Mouse (Mus musculus) stomach, embryonic 15.5 days (tissue): Measurements from ENCODE around the gene Col13a1. TPM values are rescaled to one million over a fixed set of nuclear protein-coding genes. Genes with fewer than 3 reads are reported as not detected.

Source experiments
- ATAC-seq: fragments of 200-750 bp; cut with Nextera tagmentation; 2 replicates; pipeline ENCODE4 v1.8.0; 2017; ENCODE audit warnings: low read depth, moderate number of reproducible peaks, moderate TSS enrichment; ENCODE audit not compliant: insufficient read depth, low FRiP score
- H3K27ac ChIP-seq: fragments of 300-500 bp; sonication (generic); 2 replicates; pipeline ENCODE4 v1.5.1; 2015; ENCODE audit warnings: mild to moderate bottlenecking, inconsistent platforms
- H3K27me3 ChIP-seq: fragments of 300-500 bp; sonication (generic); replicated peaks from 2 replicates; pipeline ENCODE4 v1.6.1; 2015; ENCODE audit warnings: inconsistent platforms
- H3K36me3 ChIP-seq: fragments of 300-500 bp; sonication (generic); 2 replicates; pipeline ENCODE4 v1.6.1; 2015; ENCODE audit warnings: inconsistent platforms
- H3K4me1 ChIP-seq: fragments of 300-500 bp; sonication (generic); 2 replicates; pipeline ENCODE4 v1.6.1; 2015; ENCODE audit warnings: inconsistent platforms
- H3K4me2 ChIP-seq: fragments of 300-500 bp; sonication (generic); 2 replicates; pipeline ENCODE4 v1.6.1; 2015; ENCODE audit warnings: mild to moderate bottlenecking, inconsistent platforms
- H3K4me3 ChIP-seq: fragments of 300-500 bp; sonication (generic); replicated peaks from 2 replicates; pipeline ENCODE4 v1.5.1; 2015; ENCODE audit warnings: inconsistent platforms
- H3K9ac ChIP-seq: fragments of 300-500 bp; sonication (generic); 2 replicates; pipeline ENCODE4 v1.6.1; 2015; ENCODE audit warnings: inconsistent platforms
- H3K9me3 ChIP-seq: fragments of 300-500 bp; sonication (generic); 2 replicates; pipeline ENCODE4 v1.6.1; 2016; ENCODE audit warnings: inconsistent platforms
- WGBS: fragments of 180-500 bp; shearing (Covaris S2); methylation state at CpG from one replicate; pipeline ENCODE4 v1.1.7; 2015; 5-methylcytosine and 5-hydroxymethylcytosine counted together
- polyA plus RNA-seq: library from polyadenylated mRNA; unstranded; fragments of >200 nt; fragmentation: Nextera tagmentation; extraction: Ambion mirVana; gene quantifications from 2 replicates; pipeline ENCODE4 v1.2.1, GENCODE M21; 2015

The Col13a1 gene
- polyA plus RNA-seq, 1 experiment from 2014 or later, result 6.8 TPM

- 95% methylated on average over 10 of the region's 10 CpGs for WGBS
- Histone ChIP-seq H3K9me3 (no peaks in the 10 kb centered on the region), H3K9ac (no peak overlapping the region), H3K4me2 (no peak overlapping the region), H3K27ac (no peak overlapping the region), H3K4me3 (no peak overlapping the region), H3K27me3 (no peaks in the 10 kb centered on the region), H3K36me3 (no peaks in the 10 kb centered on the region), H3K4me1 (peaks cover 7% of the 10 kb centered on the region)
- ATAC-seq, result no peak
These were observed 88.6 kb downstream of the Col13a1 start for GRCm38 (mm10) chr10:61890294-61890693.

DNA sequence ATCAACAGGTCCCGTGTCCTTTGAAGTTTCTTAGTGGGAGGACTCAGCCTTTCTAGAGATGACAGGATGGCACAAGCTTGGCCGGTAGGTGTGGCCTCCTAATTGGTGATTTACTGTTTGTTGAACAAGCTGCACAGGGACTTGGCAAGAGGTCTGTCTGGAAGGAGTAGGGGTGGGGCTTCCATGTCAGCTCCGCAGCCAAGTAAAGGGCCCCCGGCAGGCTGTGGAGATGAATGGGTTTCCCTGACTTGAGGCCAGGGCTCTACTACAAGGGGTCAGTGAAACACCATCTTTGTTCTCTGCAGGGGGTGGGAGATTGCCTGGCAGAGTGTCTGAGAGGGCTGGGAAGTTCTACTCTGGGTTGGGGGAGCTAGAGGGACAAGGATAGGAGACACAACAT is 99.5 kb downstream of the Col13a1 start:
- no peaks in the 10 kb centered on the region for H3K36me3 ChIP-seq
- peak; percentile 61; the same call in 1 of the 2 replicates for ATAC-seq
- no peak overlapping the region for H3K4me3 ChIP-seq
- H3K27ac ChIP-seq, result 0 out of 2 replicates have a peak overlapping the region, but pooled peaks have one; percentile 26
- no peak overlapping the region for H3K9ac ChIP-seq
- WGBS, result 13% methylated on average over 4 of the region's 4 CpGs
- peaks cover 10% of the 10 kb centered on the region for H3K4me1 ChIP-seq
- no peaks in the 10 kb centered on the region for H3K9me3 ChIP-seq
- H3K4me2 ChIP-seq, result peak overlapping the region; percentile 16; the same call in 1 of the 2 replicates
- no peaks in the 10 kb centered on the region for H3K27me3 ChIP-seq

DNA sequence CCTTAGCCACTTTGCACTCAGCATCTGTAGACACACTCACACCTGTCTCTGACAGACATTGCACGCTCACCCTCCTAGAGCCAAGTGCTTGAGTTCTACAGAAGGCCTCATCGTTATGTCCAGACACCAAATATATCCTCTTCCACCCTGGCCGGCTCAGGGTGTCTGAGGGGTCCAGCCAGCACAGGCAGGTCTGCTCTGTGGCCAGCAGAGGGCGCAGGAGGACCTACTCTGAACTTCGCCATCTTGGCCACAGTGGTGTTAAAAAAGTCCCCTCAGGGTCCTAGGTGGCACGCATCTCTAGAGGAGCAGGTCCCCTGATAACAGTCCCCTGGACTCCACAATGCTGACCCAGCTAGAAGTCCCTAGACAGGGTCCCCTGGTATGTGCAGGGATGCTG is 101.1 kb downstream of the Col13a1 start:
- Histone ChIP-seq H3K36me3 (no peaks in the 10 kb centered on the region), H3K9ac (no peak overlapping the region), H3K4me2 (no peak overlapping the region), H3K27ac (no peak overlapping the region), H3K9me3 (no peaks in the 10 kb centered on the region), H3K27me3 (no peaks in the 10 kb centered on the region), H3K4me1 (peaks cover 13% of the 10 kb centered on the region), H3K4me3 (no peak overlapping the region)
- WGBS, result 11% methylated on average over 6 of the region's 6 CpGs
- no peak for ATAC-seq

DNA sequence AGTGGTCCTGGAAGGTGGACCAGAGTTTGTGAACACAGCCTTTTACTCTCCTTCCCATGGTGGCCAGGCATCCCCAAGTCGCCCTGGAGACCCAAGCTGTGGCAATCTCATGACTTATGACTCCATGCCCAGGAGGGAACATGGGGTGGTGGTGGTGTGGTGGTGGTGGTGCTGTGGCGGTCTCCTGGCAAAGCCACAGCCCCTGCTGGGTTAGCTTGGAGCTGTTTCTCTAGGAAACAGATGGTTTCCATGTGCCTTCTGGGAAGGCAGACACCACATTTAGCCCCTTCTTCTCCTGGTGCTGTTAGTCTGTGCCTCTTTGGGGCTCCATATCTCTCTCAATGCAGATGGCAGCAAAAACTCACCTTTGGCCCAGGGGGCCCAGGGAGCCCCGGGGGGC is 109.1 kb downstream of the Col13a1 start:
- Histone ChIP-seq H3K27me3 (no peaks in the 10 kb centered on the region), H3K9me3 (no peaks in the 10 kb centered on the region), H3K36me3 (no peaks in the 10 kb centered on the region), H3K4me3 (no peak overlapping the region), H3K27ac (no peak overlapping the region), H3K4me2 (no peak overlapping the region), H3K9ac (no peak overlapping the region), H3K4me1 (peaks cover 10% of the 10 kb centered on the region)
- ATAC-seq, result no peak
- 76% methylated on average over 3 of the region's 3 CpGs for WGBS

GRCm38 (mm10) chr10:61866045-61866580 is 112.8 kb downstream of the Col13a1 start:
- peaks cover 7% of the 10 kb centered on the region for H3K4me1 ChIP-seq
- no peaks in the 10 kb centered on the region for H3K27me3 ChIP-seq
- no peak overlapping the region for H3K9ac ChIP-seq
- H3K27ac ChIP-seq, result peak overlapping the region; percentile 42; the same call in 1 of the 2 replicates
- no peak overlapping the region for H3K4me3 ChIP-seq
- no peaks in the 10 kb centered on the region for H3K36me3 ChIP-seq
- 37% methylated on average over 11 of the region's 11 CpGs for WGBS
- 0 out of 2 replicates have a peak, but pooled peaks have one; percentile 37 for ATAC-seq
- H3K4me2 ChIP-seq, result 0 out of 2 replicates have a peak overlapping the region, but pooled peaks have one; percentile 11
- no peaks in the 10 kb centered on the region; the same call in 1 of the 2 replicates for H3K9me3 ChIP-seq

GRCm38 (mm10) chr10:61859451-61859850 is 119.5 kb downstream of the Col13a1 start:
- H3K9ac ChIP-seq, result no peak overlapping the region
- no peaks in the 10 kb centered on the region for H3K27me3 ChIP-seq
- ATAC-seq, result no peak
- no peak overlapping the region for H3K27ac ChIP-seq
- H3K36me3 ChIP-seq, result no peaks in the 10 kb centered on the region
- 85% methylated on average over 2 of the region's 2 CpGs for WGBS
- H3K4me3 ChIP-seq, result no peak overlapping the region
- H3K4me1 ChIP-seq, result no peaks in the 10 kb centered on the region
- H3K4me2 ChIP-seq, result no peak overlapping the region
- H3K9me3 ChIP-seq, result no peaks in the 10 kb centered on the region; the same call in 1 of the 2 replicates

DNA sequence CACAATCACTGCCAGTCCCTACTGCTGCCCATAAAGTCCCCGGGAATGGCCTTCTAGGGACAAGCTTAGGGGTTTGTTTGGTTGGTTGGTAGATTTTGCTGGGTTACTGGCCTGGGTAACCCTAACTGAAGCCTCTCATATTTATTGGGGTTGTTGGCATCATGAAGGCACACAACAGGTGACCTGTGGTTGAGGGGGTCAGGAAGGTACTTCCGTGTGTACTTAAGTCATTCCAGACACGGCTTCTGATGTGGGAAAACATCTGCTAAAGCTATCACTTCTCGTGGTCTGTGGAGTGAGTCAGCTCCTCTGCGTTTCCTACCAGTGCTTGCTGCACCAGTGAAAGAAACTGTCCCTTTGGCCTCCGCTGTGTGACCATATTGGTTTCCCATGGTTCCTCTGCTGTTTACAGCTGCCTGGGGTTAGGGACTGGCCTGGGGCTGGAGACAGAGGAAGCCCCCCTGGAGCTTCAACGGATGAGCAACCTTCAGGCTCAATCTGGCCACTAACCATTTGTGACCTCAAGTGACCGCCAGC is 123.7 kb downstream of the Col13a1 start:
- Histone ChIP-seq H3K4me1 (no peaks in the 10 kb centered on the region), H3K4me3 (no peak overlapping the region), H3K27me3 (no peaks in the 10 kb centered on the region), H3K9me3 (no peaks in the 10 kb centered on the region), H3K9ac (no peak overlapping the region), H3K4me2 (no peak overlapping the region), H3K27ac (no peak overlapping the region), H3K36me3 (no peaks in the 10 kb centered on the region)
- no peak for ATAC-seq
- WGBS, result 70% methylated on average over 8 of the region's 8 CpGs

DNA sequence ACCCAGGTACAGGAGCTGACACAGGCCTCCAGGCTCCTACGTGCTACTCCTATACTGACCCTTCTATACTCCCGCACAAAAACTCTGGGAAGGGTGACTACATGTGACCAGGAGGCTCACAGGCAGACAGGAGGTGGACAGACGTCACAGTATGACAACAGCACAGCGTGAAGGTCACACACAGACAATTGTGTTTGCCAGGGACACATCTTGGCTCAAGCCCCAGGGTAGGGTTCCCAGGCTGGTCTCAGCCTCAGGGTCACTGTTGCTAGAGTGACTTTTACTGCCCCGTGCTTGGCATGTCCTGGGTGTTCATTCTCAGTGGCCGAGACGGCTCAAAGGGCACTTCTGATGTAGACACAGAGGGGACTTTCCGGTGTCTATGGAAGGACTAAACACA is 126.1 kb downstream of the Col13a1 start:
- Histone ChIP-seq H3K36me3 (no peaks in the 10 kb centered on the region), H3K9me3 (no peaks in the 10 kb centered on the region), H3K27ac (no peak overlapping the region), H3K4me2 (no peak overlapping the region), H3K27me3 (no peaks in the 10 kb centered on the region), H3K4me3 (no peak overlapping the region), H3K4me1 (0 out of 2 replicates have a peak, but pooled peaks cover 13% of the 10 kb centered on the region), H3K9ac (no peak overlapping the region)
- no peak for ATAC-seq
- 87% methylated on average over 8 of the region's 8 CpGs for WGBS

GRCm38 (mm10) chr10:61848553-61848952 is 130.4 kb downstream of the Col13a1 start:
- no peak overlapping the region for H3K4me2 ChIP-seq
- H3K27me3 ChIP-seq, result no peaks in the 10 kb centered on the region
- 40% methylated on average over 6 of the region's 6 CpGs for WGBS
- H3K27ac ChIP-seq, result peak overlapping the region; percentile 68
- H3K4me3 ChIP-seq, result no peak overlapping the region
- no peak overlapping the region for H3K9ac ChIP-seq
- no peaks in the 10 kb centered on the region for H3K9me3 ChIP-seq
- ATAC-seq, result no peak
- 0 out of 2 replicates have a peak, but pooled peaks cover 13% of the 10 kb centered on the region for H3K4me1 ChIP-seq
- H3K36me3 ChIP-seq, result no peaks in the 10 kb centered on the region

GRCm38 (mm10) chr10:61845476-61845875 is 133.4 kb downstream of the Col13a1 start:
- WGBS, result 65% methylated on average over 4 of the region's 4 CpGs

DNA sequence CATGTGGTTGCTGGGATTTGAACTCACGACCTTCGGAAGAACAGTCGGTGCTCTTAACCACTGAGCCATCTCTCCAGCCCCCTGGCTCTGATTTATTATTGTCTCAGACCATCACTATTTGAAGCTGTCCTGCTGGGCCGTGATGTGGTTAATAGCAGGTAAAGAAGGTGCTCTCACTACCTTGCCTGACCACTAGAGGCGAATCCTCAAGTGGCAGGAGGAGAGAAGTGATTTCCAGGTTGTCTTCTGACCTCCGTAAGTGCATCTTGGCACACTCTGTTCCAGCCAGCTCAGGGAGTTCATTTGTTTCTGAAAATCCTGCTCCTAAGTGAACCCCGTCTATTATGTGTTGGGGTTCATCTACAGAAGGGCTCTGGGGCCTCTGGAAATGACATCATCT is 134.4 kb downstream of the Col13a1 start:
- no peaks in the 10 kb centered on the region for H3K36me3 ChIP-seq
- H3K27ac ChIP-seq, result no peak overlapping the region
- H3K4me2 ChIP-seq, result no peak overlapping the region
- no peak for ATAC-seq
- no peak overlapping the region for H3K4me3 ChIP-seq
- H3K4me1 ChIP-seq, result 0 out of 2 replicates have a peak, but pooled peaks cover 11% of the 10 kb centered on the region
- H3K9ac ChIP-seq, result no peak overlapping the region
- no peaks in the 10 kb centered on the region for H3K27me3 ChIP-seq
- WGBS, result 72% methylated on average over 7 of the region's 7 CpGs
- H3K9me3 ChIP-seq, result no peaks in the 10 kb centered on the region

More at GRCm38 (mm10) chr10:61845476-61845875, 133.4 kb downstream of the Col13a1 start:
- H3K4me3 ChIP-seq, result no peak overlapping the region
- no peak overlapping the region for H3K27ac ChIP-seq
- no peak overlapping the region for H3K9ac ChIP-seq
- no peaks in the 10 kb centered on the region for H3K36me3 ChIP-seq
- H3K27me3 ChIP-seq, result no peaks in the 10 kb centered on the region
- 0 out of 2 replicates have a peak, but pooled peaks cover 13% of the 10 kb centered on the region for H3K4me1 ChIP-seq
- no peak for ATAC-seq
- H3K9me3 ChIP-seq, result no peaks in the 10 kb centered on the region
- H3K4me2 ChIP-seq, result no peak overlapping the region

DNA sequence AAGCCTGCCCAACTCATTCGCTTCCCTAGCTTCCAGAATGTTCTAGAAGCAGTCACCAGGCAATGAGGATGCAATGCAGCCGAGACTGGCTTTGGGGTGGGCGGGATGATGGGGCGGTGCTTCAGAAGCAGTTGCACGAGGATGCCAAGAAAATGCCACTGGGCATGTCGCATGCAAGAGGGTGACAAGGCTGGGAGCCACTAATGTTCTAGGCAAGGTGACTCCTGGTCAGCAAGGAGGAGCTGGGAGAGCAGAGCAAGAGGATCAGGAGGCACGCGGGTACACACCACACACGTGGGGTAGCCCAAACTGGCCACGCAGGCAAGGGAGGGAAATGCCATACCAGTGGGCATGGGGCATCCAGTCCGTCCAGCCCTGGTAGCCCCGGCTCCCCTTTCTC is 136.6 kb downstream of the Col13a1 start:
- Histone ChIP-seq H3K27me3 (no peaks in the 10 kb centered on the region), H3K36me3 (no peaks in the 10 kb centered on the region), H3K9me3 (no peaks in the 10 kb centered on the region), H3K4me1 (no peaks in the 10 kb centered on the region), H3K27ac (no peak overlapping the region), H3K4me2 (no peak overlapping the region), H3K4me3 (no peak overlapping the region), H3K9ac (no peak overlapping the region)
- WGBS, result 82% methylated on average over 12 of the region's 12 CpGs
- no peak for ATAC-seq
